Mouse (Mus musculus): Measurements from ENCODE around the gene Ap5b1. TPM values are rescaled to one million over a fixed set of nuclear protein-coding genes. Genes with fewer than 3 reads are reported as not detected.

Ap5b1 gene
- total and polyA plus RNA-seq, 3 experiments: 18.0 to 28.1 TPM; not detected in 1

- TF ChIP-seq TCF12 (IDR thresholded peaks at IDR 0.05; ENCODE audit: low read depth, low read length) (no peak), POLR2AphosphoS2 (IDR thresholded peaks at IDR 0.05; ENCODE audit: low read length) (no peak), SMC3 (IDR thresholded peaks at IDR 0.05; ENCODE audit: low read depth, low read length) (no peak), JUND (IDR thresholded peaks at IDR 0.05; ENCODE audit: low read depth, low read length) (no peak), TBP (IDR thresholded peaks at IDR 0.05; ENCODE audit: low read depth, low read length) (no peak), CTCF (IDR thresholded peaks at IDR 0.05 in 2 of 3, conservative IDR thresholded peaks at IDR 0.05 in 1 of 3; ENCODE audit: control insufficient read depth in 1 of 3, insufficient read depth in 1 of 3, low read depth in 2 of 3, low read length in 3 of 3, poor library complexity in 1 of 3, severe bottlenecking in 1 of 3) (no peak), NELFE (IDR thresholded peaks at IDR 0.05; ENCODE audit: low read depth, low read length) (no peak), ZKSCAN1 (IDR thresholded peaks at IDR 0.05; ENCODE audit: low read depth, low read length) (no peak), KAT2A (conservative IDR thresholded peaks at IDR 0.05; ENCODE audit: low read depth, low read length) (no peak)
- Histone ChIP-seq H3K27me3 (ENCODE audit: control insufficient read depth in 1 of 2, insufficient read depth in 2 of 2, low read length in 2 of 2) (no peaks in the 10 kb centered on the region), H3K9me3 (replicated peaks; ENCODE audit: insufficient read depth, low read length) (no peaks in the 10 kb centered on the region), H3K27ac (ENCODE audit: control insufficient read depth, low read depth, low read length) (no peak overlapping the region), H3K4me3 (ENCODE audit: control insufficient read depth in 1 of 2, insufficient read depth in 1 of 2, low read depth in 2 of 2, low read length in 2 of 2) (no peak overlapping the region), H3K79me2 (ENCODE audit: control insufficient read depth, insufficient read depth, low read length, poor library complexity) (peaks cover 13% of the 10 kb centered on the region), H3K36me3 (ENCODE audit: control insufficient read depth in 1 of 2, insufficient read depth in 2 of 2, low read length in 2 of 2) (no peaks in the 10 kb centered on the region; a peak in 2 of 4 replicates), H3K9ac (ENCODE audit: control insufficient read depth, low read depth, low read length, poor library complexity, severe bottlenecking) (no peak overlapping the region), H3K4me1 (ENCODE audit: control insufficient read depth in 1 of 2, insufficient read depth in 2 of 2, low read length in 2 of 2) (no peaks in the 10 kb centered on the region)
- no peak for DNase-seq (ENCODE audit: low read depth, low spot score)
These were observed 4.7 kb downstream of the Ap5b1 start for GRCm38 (mm10) chr19:5572331-5573125.

DNA sequence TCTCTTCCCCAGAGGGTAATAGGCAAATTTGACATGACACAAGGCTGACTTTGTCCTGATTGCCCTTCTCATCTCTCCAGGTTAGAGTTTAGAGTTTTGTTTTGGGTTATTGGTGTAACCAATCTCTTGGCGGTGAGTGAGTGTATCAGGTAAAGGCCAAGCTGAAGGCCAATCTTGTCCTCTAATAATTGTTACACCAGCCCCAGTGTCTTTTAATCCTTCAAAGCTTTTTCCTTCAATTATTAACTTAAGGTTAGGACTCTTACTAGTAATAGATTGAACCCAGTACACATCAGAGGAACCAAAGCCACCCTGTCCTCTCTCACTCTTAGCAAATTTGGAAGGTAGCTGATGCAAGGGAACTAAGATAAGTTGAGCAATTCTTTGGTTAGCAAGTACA is 7.5 kb downstream of the Ap5b1 start:
- Histone ChIP-seq H3K9ac (ENCODE audit: control insufficient read depth, low read depth, low read length, poor library complexity, severe bottlenecking) (no peak overlapping the region), H3K4me3 (ENCODE audit: control insufficient read depth in 1 of 2, insufficient read depth in 1 of 2, low read depth in 2 of 2, low read length in 2 of 2) (no peak overlapping the region), H3K9me3 (replicated peaks; ENCODE audit: insufficient read depth, low read length) (no peaks in the 10 kb centered on the region), H3K27ac (ENCODE audit: control insufficient read depth, low read depth, low read length) (no peak overlapping the region), H3K79me2 (ENCODE audit: control insufficient read depth, insufficient read depth, low read length, poor library complexity) (no peaks in the 10 kb centered on the region), H3K4me1 (ENCODE audit: control insufficient read depth in 1 of 2, insufficient read depth in 2 of 2, low read length in 2 of 2) (no peaks in the 10 kb centered on the region), H3K27me3 (ENCODE audit: control insufficient read depth in 1 of 2, insufficient read depth in 2 of 2, low read length in 2 of 2) (no peaks in the 10 kb centered on the region), H3K36me3 (ENCODE audit: control insufficient read depth in 1 of 2, insufficient read depth in 2 of 2, low read length in 2 of 2) (no peaks in the 10 kb centered on the region)
- TF ChIP-seq RAD21 (IDR thresholded peaks at IDR 0.05; ENCODE audit: low read depth, low read length) (no peak), USF1 (IDR thresholded peaks at IDR 0.05; ENCODE audit: low read depth, low read length) (no peak), ZNF384 (IDR thresholded peaks at IDR 0.05; ENCODE audit: low read depth, low read length) (no peak), TAL1 (IDR thresholded peaks at IDR 0.05; ENCODE audit: low read length) (no peak), JUND (IDR thresholded peaks at IDR 0.05; ENCODE audit: low read depth, low read length) (no peak), MAFK (IDR thresholded peaks at IDR 0.05; ENCODE audit: borderline replicate concordance, low read depth, low read length) (no peak), ELF1 (IDR thresholded peaks at IDR 0.05; ENCODE audit: low read depth, low read length) (no peak), HCFC1 (IDR thresholded peaks at IDR 0.05; ENCODE audit: low read depth, low read length) (no peak), KAT2A (conservative IDR thresholded peaks at IDR 0.05; ENCODE audit: low read depth, low read length) (no peak), CTCF (IDR thresholded peaks at IDR 0.05 in 2 of 3, conservative IDR thresholded peaks at IDR 0.05 in 1 of 3; ENCODE audit: control insufficient read depth in 1 of 3, insufficient read depth in 1 of 3, low read depth in 2 of 3, low read length in 3 of 3, poor library complexity in 1 of 3, severe bottlenecking in 1 of 3) (no peak), ZMIZ1 (IDR thresholded peaks at IDR 0.05; ENCODE audit: low read depth, low read length) (no peak)
- DNase-seq (ENCODE audit: low read depth, low spot score): no peak
